Mouse (Mus musculus): ENCODE results near the gene Fig4. TPM values are rescaled to one million over a fixed set of nuclear protein-coding genes. Genes with fewer than 3 reads are reported as not detected.
A peak's percentile ranks its signal among the peaks of the same experiment; 100 is the strongest.

The Fig4 gene
- polyA plus RNA-seq, 1 experiment from 2014 or later: 18.1 TPM

DNA sequence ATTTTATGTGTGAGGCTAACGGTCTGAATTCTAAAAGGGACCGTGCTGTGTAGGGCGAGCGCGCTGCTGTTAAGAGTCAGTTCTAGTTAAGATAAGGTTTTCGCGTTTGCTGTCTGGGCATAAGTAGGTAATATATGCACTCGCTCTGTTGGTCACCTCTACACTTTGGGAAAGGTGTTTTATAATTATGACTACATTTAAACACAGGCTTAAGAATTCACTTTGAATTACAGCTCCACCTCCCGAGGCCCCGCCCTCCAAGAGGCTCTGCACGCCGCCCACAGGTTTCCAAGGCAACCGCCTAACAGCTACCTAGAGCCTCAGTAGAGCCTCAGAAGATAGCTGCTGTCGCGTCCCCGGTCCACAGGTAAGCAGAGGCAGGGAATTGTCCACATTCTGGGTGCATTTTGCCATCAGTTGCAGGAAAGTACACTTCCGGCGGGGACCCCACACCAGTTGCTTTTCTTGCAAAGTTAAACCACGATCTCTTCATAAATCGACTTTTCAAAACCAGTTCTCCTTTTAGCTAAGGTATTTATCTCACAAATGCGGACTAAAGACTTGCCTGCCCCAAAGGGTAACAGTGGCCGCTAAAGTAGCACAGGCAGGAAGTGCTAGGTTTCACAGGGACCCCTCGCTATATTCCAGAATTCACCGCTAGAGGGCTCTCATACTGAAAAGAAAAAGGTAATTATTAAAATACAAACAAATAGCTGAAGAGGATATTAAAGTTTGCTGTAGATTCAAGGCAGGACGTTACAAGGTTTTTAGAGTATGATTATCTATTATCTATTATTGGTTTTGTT, 782 bp upstream of the Fig4 start, which contains the start of gene Ak9:
Gene Ak9 (plus strand): TSS at position 342 of the 806 bp plus-strand sequence.
- TF ChIP-seq CTCF (IDR thresholded peaks at IDR 0.05) (peak; percentile 71), EP300 (IDR thresholded peaks at IDR 0.05) (peak; percentile 34)

DNA sequence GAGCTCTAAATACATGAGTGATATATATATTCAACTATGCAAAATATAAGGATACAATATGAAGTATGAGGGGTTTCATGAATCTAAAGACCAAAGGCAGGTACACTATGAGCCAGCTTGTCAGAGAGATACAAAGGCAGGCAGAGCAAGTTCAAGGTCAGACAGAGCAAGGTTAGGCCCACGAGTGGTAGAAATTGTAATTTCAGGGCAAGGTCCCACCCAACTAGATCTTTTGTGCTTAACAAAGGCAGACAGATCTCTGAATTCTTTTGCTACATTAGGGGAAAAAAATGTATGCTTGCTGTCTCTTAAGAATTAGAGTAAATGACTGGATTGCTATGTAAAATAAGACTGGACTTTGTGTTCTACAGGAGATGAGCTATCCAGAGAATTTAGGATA, 2.9 kb downstream of the Fig4 start:
- Histone ChIP-seq H3K27ac (ENCODE audit: low read length) (no peak overlapping the region), H3K4me2 (replicated peaks; ENCODE audit: low read depth, low read length) (no peak overlapping the region), H3K36me3 (ENCODE audit: insufficient read depth, low read length) (no peaks in the 10 kb centered on the region), H3K9ac (replicated peaks; ENCODE audit: low read depth) (no peak overlapping the region), H3K9me3 (ENCODE audit: low read length) (no peaks in the 10 kb centered on the region), H3K27me3 (replicated peaks; ENCODE audit: insufficient read depth, low read length) (no peaks in the 10 kb centered on the region), H3K4me3 (ENCODE audit: low read depth, low read length) (no peak overlapping the region), H3K4me1 (ENCODE audit: insufficient read depth, low read depth, low read length) (no peaks in the 10 kb centered on the region)
- ATAC-seq: no peak
- DNase-seq (ENCODE audit: low spot score): no peak
- WGBS: 32% methylated on average over 1 of the region's 1 CpGs
- no peak for TF ChIP-seq CTCF (IDR thresholded peaks at IDR 0.05)
- no peak for TF ChIP-seq EP300 (IDR thresholded peaks at IDR 0.05)

More for the DNA sequence above, 782 bp upstream of the Fig4 start, which contains the start of gene Ak9:
- WGBS: under 1% methylated on average over 25 of the region's 25 CpGs
- H3K9me3 ChIP-seq (ENCODE audit: low read length): no peaks in the 10 kb centered on the region
- H3K27me3 ChIP-seq (replicated peaks; ENCODE audit: insufficient read depth, low read length): no peaks in the 10 kb centered on the region
- peak within 1 kb of the TSS; percentile 84 for H3K4me3 ChIP-seq (ENCODE audit: low read depth, low read length)
- DNase-seq (ENCODE audit: low spot score): peak; percentile 93
- peak within 1 kb of the TSS; percentile 84 for H3K27ac ChIP-seq (ENCODE audit: low read length)
- peak; percentile 86 for ATAC-seq
- peak within 1 kb of the TSS; percentile 80 for H3K9ac ChIP-seq (replicated peaks; ENCODE audit: low read depth)
- peak within 1 kb of the TSS; percentile 94 for H3K4me2 ChIP-seq (replicated peaks; ENCODE audit: low read depth, low read length)
- no peaks in the 10 kb centered on the region for H3K36me3 ChIP-seq (ENCODE audit: insufficient read depth, low read length)
- no peaks in the 10 kb centered on the region for H3K4me1 ChIP-seq (ENCODE audit: insufficient read depth, low read depth, low read length)

DNA sequence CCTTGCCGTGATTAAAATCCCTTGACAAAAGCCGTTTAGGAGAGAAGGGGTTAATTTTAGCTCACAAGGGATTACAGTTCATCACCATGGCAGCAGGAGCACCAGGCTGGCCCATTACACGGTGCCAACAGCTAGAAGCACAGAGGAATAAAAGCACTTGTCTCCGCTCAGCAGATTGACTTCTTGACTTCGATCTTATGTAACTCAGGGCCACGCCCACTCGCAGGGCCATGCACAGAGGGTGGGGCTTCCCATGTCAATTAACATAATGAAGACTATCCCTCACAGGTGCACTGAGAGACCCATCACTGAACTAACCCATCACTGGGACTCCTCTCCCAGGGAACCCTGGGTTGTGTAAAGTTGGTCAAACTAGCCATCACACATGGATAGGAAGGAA, 7.9 kb downstream of the Fig4 start:
- no peak overlapping the region for H3K9ac ChIP-seq (replicated peaks; ENCODE audit: low read depth)
- H3K36me3 ChIP-seq (ENCODE audit: insufficient read depth, low read length): no peaks in the 10 kb centered on the region
- WGBS: 31% methylated on average over 7 of the region's 7 CpGs
- no peak overlapping the region for H3K4me3 ChIP-seq (ENCODE audit: low read depth, low read length)
- H3K4me2 ChIP-seq (replicated peaks; ENCODE audit: low read depth, low read length): no peak overlapping the region
- DNase-seq (ENCODE audit: low spot score) (no peak), ATAC-seq (no peak)
- no peaks in the 10 kb centered on the region; the same call in 1 of the 2 replicates for H3K4me1 ChIP-seq (ENCODE audit: insufficient read depth, low read depth, low read length)
- no peaks in the 10 kb centered on the region for H3K9me3 ChIP-seq (ENCODE audit: low read length)
- TF ChIP-seq CTCF (IDR thresholded peaks at IDR 0.05): no peak
- TF ChIP-seq EP300 (IDR thresholded peaks at IDR 0.05): no peak
- no peak overlapping the region for H3K27ac ChIP-seq (ENCODE audit: low read length)
- no peaks in the 10 kb centered on the region for H3K27me3 ChIP-seq (replicated peaks; ENCODE audit: insufficient read depth, low read length)

DNA sequence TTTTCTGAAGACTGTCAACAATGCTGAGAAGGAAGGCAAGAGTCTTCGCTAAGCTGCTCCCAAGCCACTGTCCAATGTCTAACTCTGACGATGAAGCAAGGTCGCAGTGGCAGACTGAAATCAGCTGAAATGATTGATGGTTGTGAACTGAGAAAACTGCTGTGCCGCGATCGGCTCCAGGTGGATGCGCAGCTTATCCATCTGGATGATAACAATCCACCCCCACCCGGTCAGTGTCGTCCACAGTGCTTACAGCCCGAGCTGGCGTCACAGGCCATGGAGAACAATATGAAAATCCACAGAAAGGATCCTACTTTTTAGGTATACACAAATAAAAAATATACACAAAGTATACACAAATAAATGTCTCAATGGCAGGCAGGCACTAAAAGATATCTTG, 8.3 kb downstream of the Fig4 start:
- TF ChIP-seq EP300 (IDR thresholded peaks at IDR 0.05) (no peak), CTCF (IDR thresholded peaks at IDR 0.05) (no peak)
- no peaks in the 10 kb centered on the region for H3K27me3 ChIP-seq (replicated peaks; ENCODE audit: insufficient read depth, low read length)
- no peak overlapping the region for H3K27ac ChIP-seq (ENCODE audit: low read length)
- ATAC-seq (no peak), DNase-seq (ENCODE audit: low spot score) (no peak)
- 53% methylated on average over 11 of the region's 11 CpGs for WGBS
- H3K4me3 ChIP-seq (ENCODE audit: low read depth, low read length): no peak overlapping the region
- no peaks in the 10 kb centered on the region for H3K36me3 ChIP-seq (ENCODE audit: insufficient read depth, low read length)
- H3K4me1 ChIP-seq (ENCODE audit: insufficient read depth, low read depth, low read length): no peaks in the 10 kb centered on the region; the same call in 1 of the 2 replicates
- no peak overlapping the region for H3K4me2 ChIP-seq (replicated peaks; ENCODE audit: low read depth, low read length)
- H3K9me3 ChIP-seq (ENCODE audit: low read length): no peaks in the 10 kb centered on the region
- no peak overlapping the region for H3K9ac ChIP-seq (replicated peaks; ENCODE audit: low read depth)

DNA sequence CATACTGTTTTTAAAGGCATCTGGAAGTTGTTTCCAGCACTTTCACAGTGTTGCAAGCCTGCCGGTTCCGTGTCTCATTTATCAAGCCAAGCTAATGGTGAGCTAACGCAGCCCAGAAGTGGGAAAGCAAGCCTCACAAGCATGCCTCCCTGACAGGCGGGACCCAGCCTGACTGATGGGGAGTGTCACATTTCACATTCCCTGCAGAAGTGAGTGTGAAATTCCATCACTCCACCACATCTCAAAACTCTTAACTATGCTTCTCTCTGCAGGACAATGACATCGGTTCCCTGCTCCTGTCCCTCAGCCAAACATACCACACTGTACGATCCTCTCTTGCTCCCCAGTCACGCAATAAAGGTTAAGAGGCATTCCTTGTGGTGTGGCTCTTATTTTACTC, 10.0 kb downstream of the Fig4 start:
- Histone ChIP-seq H3K9me3 (ENCODE audit: low read length) (no peaks in the 10 kb centered on the region), H3K36me3 (ENCODE audit: insufficient read depth, low read length) (no peaks in the 10 kb centered on the region), H3K4me1 (ENCODE audit: insufficient read depth, low read depth, low read length) (no peaks in the 10 kb centered on the region; the same call in 1 of the 2 replicates), H3K27ac (ENCODE audit: low read length) (no peak overlapping the region), H3K27me3 (replicated peaks; ENCODE audit: insufficient read depth, low read length) (no peaks in the 10 kb centered on the region), H3K4me3 (ENCODE audit: low read depth, low read length) (no peak overlapping the region), H3K4me2 (replicated peaks; ENCODE audit: low read depth, low read length) (peak overlapping the region; percentile 1; the same call in 1 of the 2 replicates), H3K9ac (replicated peaks; ENCODE audit: low read depth) (no peak overlapping the region)
- ATAC-seq (peak; percentile 92), DNase-seq (ENCODE audit: low spot score) (peak; percentile 89)
- no peak for TF ChIP-seq CTCF (IDR thresholded peaks at IDR 0.05)
- peak; percentile 57 for TF ChIP-seq EP300 (IDR thresholded peaks at IDR 0.05)
- 9% methylated on average over 7 of the region's 7 CpGs for WGBS

DNA sequence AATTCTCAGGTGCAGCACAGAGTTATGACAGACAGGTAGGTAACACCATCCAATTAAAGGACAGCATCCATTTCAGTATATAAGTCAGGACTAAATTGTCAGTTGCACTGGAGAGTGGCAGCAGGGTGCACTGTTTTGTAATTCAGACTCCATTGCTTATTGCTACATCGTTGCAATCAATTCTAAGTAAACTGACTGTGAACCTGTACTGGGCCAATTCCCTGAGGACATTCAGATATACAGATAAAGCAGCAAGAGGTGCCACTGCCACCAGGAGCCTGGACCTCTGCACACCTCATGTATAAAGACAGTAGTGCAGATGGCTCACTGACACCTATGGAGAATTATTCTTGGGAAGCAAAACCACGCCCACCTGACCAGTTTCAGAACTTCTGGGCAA, 12.0 kb downstream of the Fig4 start:
- Histone ChIP-seq H3K36me3 (ENCODE audit: insufficient read depth, low read length) (no peaks in the 10 kb centered on the region), H3K4me2 (replicated peaks; ENCODE audit: low read depth, low read length) (no peak overlapping the region), H3K9me3 (ENCODE audit: low read length) (no peaks in the 10 kb centered on the region), H3K9ac (replicated peaks; ENCODE audit: low read depth) (no peak overlapping the region), H3K27me3 (replicated peaks; ENCODE audit: insufficient read depth, low read length) (no peaks in the 10 kb centered on the region), H3K4me3 (ENCODE audit: low read depth, low read length) (no peak overlapping the region), H3K27ac (ENCODE audit: low read length) (no peak overlapping the region), H3K4me1 (ENCODE audit: insufficient read depth, low read depth, low read length) (no peaks in the 10 kb centered on the region; the same call in 1 of the 2 replicates)
- DNase-seq (ENCODE audit: low spot score) (no peak), ATAC-seq (no peak)
- TF ChIP-seq EP300 (IDR thresholded peaks at IDR 0.05) (no peak), CTCF (IDR thresholded peaks at IDR 0.05) (no peak)
- WGBS: 83% methylated on average over 2 of the region's 2 CpGs
